Mouse (Mus musculus): Measurements from ENCODE around the gene Nlrc5. TPM values are rescaled to one million over a fixed set of nuclear protein-coding genes. Genes with fewer than 3 reads are reported as not detected.

The Nlrc5 gene
- polyA plus RNA-seq, 1 experiment from 2014 or later, result not detected

GRCm38 (mm10) chr8:94549041-94549440, 114.9 kb downstream of the Nlrc5 start:
- Histone ChIP-seq H3K9me3 (replicated peaks) (no peaks in the 10 kb centered on the region), H3K27me3 (ENCODE audit: low read depth, poor library complexity, severe bottlenecking) (no peaks in the 10 kb centered on the region), H3K27ac (no peak overlapping the region), H3K36me3 (no peaks in the 10 kb centered on the region), H3K4me3 (no peak overlapping the region), H3K4me1 (peaks cover 19% of the 10 kb centered on the region)
- DNase-seq (ENCODE audit: low spot score), result no peak
- WGBS, result 84% methylated on average over 5 of the region's 5 CpGs

GRCm38 (mm10) chr8:94549482-94549881, 115.3 kb downstream of the Nlrc5 start:
- no peaks in the 10 kb centered on the region for H3K36me3 ChIP-seq
- no peaks in the 10 kb centered on the region for H3K27me3 ChIP-seq (ENCODE audit: low read depth, poor library complexity, severe bottlenecking)
- H3K9me3 ChIP-seq (replicated peaks), result no peaks in the 10 kb centered on the region
- DNase-seq (ENCODE audit: low spot score), result no peak
- no peak overlapping the region for H3K27ac ChIP-seq
- 81% methylated on average over 5 of the region's 5 CpGs for WGBS
- peaks cover 15% of the 10 kb centered on the region for H3K4me1 ChIP-seq
- no peak overlapping the region for H3K4me3 ChIP-seq

- no peaks in the 10 kb centered on the region for H3K9me3 ChIP-seq (replicated peaks)
- H3K4me3 ChIP-seq, result no peak overlapping the region
- H3K36me3 ChIP-seq, result no peaks in the 10 kb centered on the region
- 88% methylated on average over 5 of the region's 5 CpGs for WGBS
- peaks cover 14% of the 10 kb centered on the region for H3K4me1 ChIP-seq
- DNase-seq (ENCODE audit: low spot score), result no peak
- H3K27me3 ChIP-seq (ENCODE audit: low read depth, poor library complexity, severe bottlenecking), result no peaks in the 10 kb centered on the region
- H3K27ac ChIP-seq, result no peak overlapping the region
These were observed 115.8 kb downstream of the Nlrc5 start for GRCm38 (mm10) chr8:94549998-94550397.

- no peaks in the 10 kb centered on the region for H3K9me3 ChIP-seq (replicated peaks)
- H3K4me3 ChIP-seq, result no peak overlapping the region
- H3K27ac ChIP-seq, result no peak overlapping the region
- DNase-seq (ENCODE audit: low spot score), result no peak
- 60% methylated on average over 17 of the region's 17 CpGs for WGBS
- no peaks in the 10 kb centered on the region for H3K36me3 ChIP-seq
- H3K27me3 ChIP-seq (ENCODE audit: low read depth, poor library complexity, severe bottlenecking), result no peaks in the 10 kb centered on the region
- H3K4me1 ChIP-seq, result peaks cover 14% of the 10 kb centered on the region
These were observed 117.6 kb downstream of the Nlrc5 start for GRCm38 (mm10) chr8:94551471-94552422.

GRCm38 (mm10) chr8:94552696-94553095, 118.5 kb downstream of the Nlrc5 start:
- 73% methylated on average over 2 of the region's 2 CpGs for whole genome bisulfite sequencing
- peaks cover 14% of the 10 kb centered on the region for H3K4me1 ChIP-seq

GRCm38 (mm10) chr8:94557281-94557680, 123.1 kb downstream of the Nlrc5 start:
- Histone ChIP-seq H3K9me3 (replicated peaks) (no peaks in the 10 kb centered on the region), H3K27ac (no peak overlapping the region), H3K27me3 (ENCODE audit: low read depth, poor library complexity, severe bottlenecking) (no peaks in the 10 kb centered on the region), H3K4me3 (no peak overlapping the region), H3K36me3 (no peaks in the 10 kb centered on the region), H3K4me1 (no peaks in the 10 kb centered on the region)
- WGBS, result 84% methylated on average over 3 of the region's 3 CpGs
- DNase-seq (ENCODE audit: low spot score), result no peak

More at GRCm38 (mm10) chr8:94552696-94553095, 118.5 kb downstream of the Nlrc5 start:
- Histone ChIP-seq H3K4me3 (no peak overlapping the region), H3K9me3 (replicated peaks) (no peaks in the 10 kb centered on the region), H3K27me3 (ENCODE audit: low read depth, poor library complexity, severe bottlenecking) (no peaks in the 10 kb centered on the region), H3K36me3 (no peaks in the 10 kb centered on the region), H3K27ac (no peak overlapping the region)
- DNase-seq (ENCODE audit: low spot score), result no peak

GRCm38 (mm10) chr8:94561256-94561655, 127.1 kb downstream of the Nlrc5 start:
- H3K27ac ChIP-seq, result no peak overlapping the region
- H3K27me3 ChIP-seq (ENCODE audit: low read depth, poor library complexity, severe bottlenecking), result no peaks in the 10 kb centered on the region
- DNase-seq (ENCODE audit: low spot score), result no peak
- WGBS, result 69% methylated on average over 5 of the region's 5 CpGs
- no peaks in the 10 kb centered on the region for H3K36me3 ChIP-seq
- no peak overlapping the region for H3K4me3 ChIP-seq
- H3K4me1 ChIP-seq, result peaks cover 7% of the 10 kb centered on the region; the same call in 1 of the 2 replicates
- no peaks in the 10 kb centered on the region for H3K9me3 ChIP-seq (replicated peaks)

- no peak for DNase-seq (ENCODE audit: low spot score)
- H3K27me3 ChIP-seq (ENCODE audit: low read depth, poor library complexity, severe bottlenecking), result no peaks in the 10 kb centered on the region
- H3K36me3 ChIP-seq, result no peaks in the 10 kb centered on the region
- peaks cover 17% of the 10 kb centered on the region for H3K4me1 ChIP-seq
- no peak overlapping the region for H3K27ac ChIP-seq
- no peak overlapping the region for H3K4me3 ChIP-seq
- no peaks in the 10 kb centered on the region for H3K9me3 ChIP-seq (replicated peaks)
These were observed 130.3 kb downstream of the Nlrc5 start for GRCm38 (mm10) chr8:94564421-94564820.

- Histone ChIP-seq H3K27ac (no peak overlapping the region), H3K4me3 (no peak overlapping the region), H3K9me3 (replicated peaks) (no peaks in the 10 kb centered on the region), H3K4me1 (peaks cover 17% of the 10 kb centered on the region), H3K36me3 (no peaks in the 10 kb centered on the region), H3K27me3 (ENCODE audit: low read depth, poor library complexity, severe bottlenecking) (no peaks in the 10 kb centered on the region)
- DNase-seq (ENCODE audit: low spot score), result no peak
- WGBS, result 78% methylated on average over 6 of the region's 6 CpGs
These were observed 131.9 kb downstream of the Nlrc5 start for GRCm38 (mm10) chr8:94566033-94566432.

- H3K27ac ChIP-seq, result no peak overlapping the region
- no peak for DNase-seq (ENCODE audit: low spot score)
- peaks cover under 1% of the 10 kb centered on the region; the same call in 1 of the 2 replicates for H3K36me3 ChIP-seq
- no peak overlapping the region for H3K4me3 ChIP-seq
- H3K9me3 ChIP-seq (replicated peaks), result no peaks in the 10 kb centered on the region
- 63% methylated on average over 15 of the region's 15 CpGs for WGBS
- H3K4me1 ChIP-seq, result peaks cover 17% of the 10 kb centered on the region
- H3K27me3 ChIP-seq (ENCODE audit: low read depth, poor library complexity, severe bottlenecking), result no peaks in the 10 kb centered on the region
These were observed 132.4 kb downstream of the Nlrc5 start for GRCm38 (mm10) chr8:94566446-94567158.

GRCm38 (mm10) chr8:94567159-94567849, 133.1 kb downstream of the Nlrc5 start:
- Histone ChIP-seq H3K9me3 (replicated peaks) (no peaks in the 10 kb centered on the region), H3K27me3 (ENCODE audit: low read depth, poor library complexity, severe bottlenecking) (no peaks in the 10 kb centered on the region), H3K4me3 (no peak overlapping the region), H3K4me1 (peaks cover 17% of the 10 kb centered on the region), H3K27ac (no peak overlapping the region), H3K36me3 (peaks cover 6% of the 10 kb centered on the region; the same call in 1 of the 2 replicates)
- DNase-seq (ENCODE audit: low spot score), result no peak
- WGBS, result 77% methylated on average over 8 of the region's 8 CpGs

GRCm38 (mm10) chr8:94568098-94568497, 133.9 kb downstream of the Nlrc5 start:
- Histone ChIP-seq H3K9me3 (replicated peaks) (no peaks in the 10 kb centered on the region), H3K4me1 (peaks cover 17% of the 10 kb centered on the region), H3K27ac (no peak overlapping the region), H3K36me3 (peaks cover 11% of the 10 kb centered on the region), H3K27me3 (ENCODE audit: low read depth, poor library complexity, severe bottlenecking) (no peaks in the 10 kb centered on the region), H3K4me3 (no peak overlapping the region)
- 84% methylated on average over 8 of the region's 8 CpGs for WGBS
- no peak for DNase-seq (ENCODE audit: low spot score)

Measured in limb, embryonic 10.5 days (tissue).